Mouse (Mus musculus): ENCODE data around the gene Med7.
"Not testable (repeated sequence)": the region's sequence is repeated elsewhere in the genome, so short reads cannot be mapped to it uniquely, and the experiment has no call there.

Med7 gene

GRCm38 (mm10) chr11:46421086-46421888 is 15.4 kb upstream of the Med7 start:
- intact Hi-C loops (cut with DNase I) = no loop called here

GRCm38 (mm10) chr11:46428131-46428530 is 8.6 kb upstream of the Med7 start:
- intact Hi-C loops (cut with DNase I) = not testable (repeated sequence)

GRCm38 (mm10) chr11:46430123-46430522 is 6.6 kb upstream of the Med7 start:
- intact Hi-C loops (cut with DNase I) = loop anchor here (5.0 kb wide), 2 partner anchors 118 to 163 kb away; partner anchors contain the start of gene Cyfip2

- intact Hi-C loops (cut with DNase I) = loop anchor here (5.0 kb wide), 2 partner anchors 119 to 164 kb away; partner anchors contain the start of gene Cyfip2
Measured at GRCm38 (mm10) chr11:46431129-46431528, 5.6 kb upstream of the Med7 start.

- intact Hi-C loops (cut with DNase I) = no loop called here
Measured at GRCm38 (mm10) chr11:46435363-46435762, 1.4 kb upstream of the Med7 start.

- intact Hi-C loops (cut with DNase I) = no loop called here
Measured at GRCm38 (mm10) chr11:46437459-46438000, 805 bp downstream of the Med7 start.

GRCm38 (mm10) chr11:46439005-46439543 is 2.3 kb downstream of the Med7 start:
- intact Hi-C loops (cut with DNase I) = no loop called here

GRCm38 (mm10) chr11:46441774-46442173 is 5.0 kb downstream of the Med7 start:
- intact Hi-C loops (cut with DNase I) = no loop called here

- intact Hi-C loops (cut with DNase I) = no loop called here
Measured at GRCm38 (mm10) chr11:46443152-46443551, 6.4 kb downstream of the Med7 start.

- intact Hi-C loops (cut with DNase I) = no loop called here
Measured at GRCm38 (mm10) chr11:46443979-46444378, 7.3 kb downstream of the Med7 start.

GRCm38 (mm10) chr11:46446150-46446549 is 9.4 kb downstream of the Med7 start:
- intact Hi-C loops (cut with DNase I) = no loop called here

GRCm38 (mm10) chr11:46447644-46448484 is 11.1 kb downstream of the Med7 start:
- intact Hi-C loops (cut with DNase I) = no loop called here

- intact Hi-C loops (cut with DNase I) = no loop called here
Measured at GRCm38 (mm10) chr11:46449461-46450080, 12.8 kb downstream of the Med7 start.

- intact Hi-C loops (cut with DNase I) = no loop called here
Measured at GRCm38 (mm10) chr11:46454453-46455045, 17.8 kb downstream of the Med7 start, which contains the start of gene Havcr2. TSS of gene Havcr2 (plus strand) at chr11:46454935.

- intact Hi-C loops (cut with DNase I) = no loop called here
Measured at GRCm38 (mm10) chr11:46459960-46460359, 23.2 kb downstream of the Med7 start.

- intact Hi-C loops (cut with DNase I) = no loop called here
Measured at GRCm38 (mm10) chr11:46461362-46461761, 24.6 kb downstream of the Med7 start.

- intact Hi-C loops (cut with DNase I) = no loop called here
Measured at GRCm38 (mm10) chr11:46461931-46462330, 25.2 kb downstream of the Med7 start.

GRCm38 (mm10) chr11:46466878-46467277 is 30.2 kb downstream of the Med7 start:
- intact Hi-C loops (cut with DNase I) = no loop called here

- intact Hi-C loops (cut with DNase I) = no loop called here
Measured at GRCm38 (mm10) chr11:46474220-46474619, 37.5 kb downstream of the Med7 start.

- intact Hi-C loops (cut with DNase I) = no loop called here
Measured at GRCm38 (mm10) chr11:46479311-46479710, 42.6 kb downstream of the Med7 start.

- intact Hi-C loops (cut with DNase I) = no loop called here
Measured at GRCm38 (mm10) chr11:46480517-46480916, 43.8 kb downstream of the Med7 start.
